Mouse (Mus musculus): ENCODE results near the gene Cnpy1.

DNA sequence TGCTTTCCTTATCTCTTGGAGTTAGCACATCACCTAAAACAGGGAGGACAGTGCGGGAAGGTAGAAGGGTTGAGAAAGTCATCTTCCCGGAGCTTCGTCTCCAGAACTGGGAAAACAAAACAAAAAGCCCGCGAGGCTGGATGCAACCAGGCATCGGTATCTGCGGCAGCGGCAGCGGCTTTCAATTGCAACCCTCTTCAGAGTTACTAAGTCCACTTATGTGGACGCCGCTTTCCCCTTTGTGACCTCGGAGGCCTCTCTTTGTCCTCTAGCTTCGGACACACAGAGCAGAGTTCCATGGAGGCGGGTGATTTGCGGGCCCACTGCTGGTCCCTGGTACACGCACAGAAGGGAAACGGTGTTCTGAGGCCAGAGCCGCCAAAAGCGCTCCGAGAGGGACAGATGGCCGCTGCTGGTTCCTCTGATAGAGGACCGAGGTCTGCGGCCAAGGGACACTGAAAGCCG is 83.6 kb downstream of the Cnpy1 start:
- TF ChIP-seq POLR2A (IDR thresholded peaks at IDR 0.05; ENCODE audit: borderline replicate concordance, control insufficient read depth, low read depth, low read length) (no peak), CTCF (IDR thresholded peaks at IDR 0.05; ENCODE audit: control insufficient read depth, insufficient read depth, low read length) (no peak)

Data from bone marrow, adult 2 months (tissue).